In genomic region chr9:119578311-119578635, GRCm38 (mm10) we compare ENCODE assay signal across 8 mouse cellular contexts. TPM values are rescaled to one million over a fixed set of nuclear protein-coding genes. Genes with fewer than 3 reads are reported as not detected.
DNase-seq lines count a peak whose midpoint lies in the region; ATAC-seq and TF ChIP-seq lines count a peak whose summit lies in the region.

No protein-coding gene starts in this region.

- H3K9me3 ChIP-seq in lung, embryonic 16.5 days (ENCODE audit: control insufficient read depth, low read length) = no peaks in the 10 kb centered on the region
- H3K9me3 ChIP-seq in forebrain, embryonic 14.5 days (replicated peaks; ENCODE audit: control insufficient read depth, low read length) = no peaks in the 10 kb centered on the region
- no peaks in the 10 kb centered on the region for H3K9me3 ChIP-seq in limb, embryonic 13.5 days

- under 1% methylated on average over 24 of the region's 24 CpGs for WGBS in lung, embryonic 16.5 days
- WGBS in forebrain, embryonic 14.5 days = under 1% methylated on average over 24 of the region's 24 CpGs
- WGBS in limb, embryonic 13.5 days = under 1% methylated on average over 23 of the region's 24 CpGs
- 3% methylated on average over 24 of the region's 24 CpGs for WGBS in small intestine, adult 2 months

- H3K27me3 ChIP-seq in lung, embryonic 16.5 days (ENCODE audit: control insufficient read depth, insufficient read depth, low read depth, low read length) = peaks cover 57% of the 10 kb centered on the region
- H3K27me3 ChIP-seq in forebrain, embryonic 14.5 days (replicated peaks; ENCODE audit: control insufficient read depth, insufficient read depth, low read length) = peaks cover 40% of the 10 kb centered on the region
- peaks cover 90% of the 10 kb centered on the region for H3K27me3 ChIP-seq in limb, embryonic 13.5 days
- peaks cover 27% of the 10 kb centered on the region for H3K27me3 ChIP-seq in small intestine, adult 2 months (ENCODE audit: control insufficient read depth, insufficient read depth, low read length)

- H3K4me3 ChIP-seq in lung, embryonic 16.5 days (ENCODE audit: low read length) = peak overlapping the region; percentile 56
- H3K4me3 ChIP-seq in forebrain, embryonic 14.5 days (ENCODE audit: low read depth, low read length) = peak overlapping the region; percentile 55
- peak overlapping the region; percentile 56 for H3K4me3 ChIP-seq in limb, embryonic 13.5 days
- H3K4me3 ChIP-seq in small intestine, adult 2 months (ENCODE audit: low read depth, low read length) = peak overlapping the region; percentile 51

- peak overlapping the region; percentile 52 for H3K9ac ChIP-seq in lung, embryonic 16.5 days (ENCODE audit: low read length)
- peak overlapping the region; percentile 71 for H3K9ac ChIP-seq in forebrain, embryonic 14.5 days (ENCODE audit: low read length)
- H3K9ac ChIP-seq in limb, embryonic 13.5 days = peak overlapping the region; percentile 65

- peaks cover 5% of the 10 kb centered on the region for H3K4me1 ChIP-seq in lung, embryonic 16.5 days (replicated peaks; ENCODE audit: control insufficient read depth, insufficient read depth, low read length)
- H3K4me1 ChIP-seq in forebrain, embryonic 14.5 days (ENCODE audit: control insufficient read depth, insufficient read depth, low read length) = peaks cover 7% of the 10 kb centered on the region
- H3K4me1 ChIP-seq in limb, embryonic 13.5 days = peaks cover 10% of the 10 kb centered on the region
- peaks cover 4% of the 10 kb centered on the region for H3K4me1 ChIP-seq in small intestine, adult 2 months (ENCODE audit: control insufficient read depth, insufficient read depth, insufficient read length, low read length)

- DNase-seq in lung, postnatal 36 days = no peak
- no peak for DNase-seq in forebrain, embryonic 14.5 days (ENCODE audit: low spot score)
- no peak for DNase-seq in right cerebral cortex, postnatal 4 days
- DNase-seq in adrenal gland, adult 18-20 months (ENCODE audit: low spot score in 2 of 2) = no peak
- DNase-seq in layer of hippocampus, postnatal 25 days (ENCODE audit: extremely low spot score in 1 of 2, low spot score in 1 of 2) = no peak

- TF ChIP-seq CTCF in small intestine, adult 2 months (IDR thresholded peaks at IDR 0.05; ENCODE audit: extremely low read depth, insufficient read length, insufficient replicate concordance, low read depth, low read length) = no peak

- no peaks in the 10 kb centered on the region for H3K36me3 ChIP-seq in lung, embryonic 16.5 days (ENCODE audit: control insufficient read depth, insufficient read depth, low read length)
- H3K36me3 ChIP-seq in forebrain, embryonic 14.5 days (ENCODE audit: control insufficient read depth, insufficient read depth, low read length) = no peaks in the 10 kb centered on the region
- no peaks in the 10 kb centered on the region for H3K36me3 ChIP-seq in limb, embryonic 13.5 days
- no peaks in the 10 kb centered on the region for H3K36me3 ChIP-seq in small intestine, adult 2 months (ENCODE audit: control insufficient read depth, insufficient read depth, low read length)

- ATAC-seq in lung, embryonic 16.5 days (ENCODE audit: low read depth) = no peak
- peak; percentile 40 for ATAC-seq in forebrain, embryonic 14.5 days
- no peak for ATAC-seq in limb, embryonic 13.5 days (ENCODE audit: low FRiP score, low read depth)

- peak overlapping the region; percentile 83 for H3K4me2 ChIP-seq in lung, embryonic 16.5 days (ENCODE audit: low read depth, low read length)
- peak overlapping the region; percentile 98 for H3K4me2 ChIP-seq in forebrain, embryonic 14.5 days (ENCODE audit: low read length)
- peak overlapping the region; percentile 97 for H3K4me2 ChIP-seq in limb, embryonic 13.5 days (replicated peaks)

- TF ChIP-seq POLR2A in small intestine, adult 2 months (IDR thresholded peaks at IDR 0.05; ENCODE audit: low read depth, low read length) = no peak

- H3K27ac ChIP-seq in lung, embryonic 16.5 days (ENCODE audit: low read length) = no peak overlapping the region
- no peak overlapping the region for H3K27ac ChIP-seq in forebrain, embryonic 14.5 days (ENCODE audit: low read depth, low read length)
- H3K27ac ChIP-seq in limb, embryonic 13.5 days = no peak overlapping the region
- H3K27ac ChIP-seq in small intestine, adult 2 months (ENCODE audit: insufficient read depth, low read depth, low read length) = no peak overlapping the region

RNA-seq across cellular contexts. Expression of gene Scn5a, which starts 0.5 kb away (rescaled TPM):
- polyA plus RNA-seq in lung, embryonic 16.5 days (2015; fragmentation: Nextera tagmentation; extraction: Ambion mirVana) = 0.67 and 0.80 TPM in 2 replicates
- polyA plus RNA-seq in forebrain, embryonic 14.5 days (2014; fragmentation: Nextera tagmentation; extraction: Ambion mirVana) = 0.39 and 0.59 TPM in 2 replicates
- 0.05 and 0.09 TPM in 2 replicates for polyA plus RNA-seq in limb, embryonic 13.5 days (2015; fragmentation: Nextera tagmentation; extraction: Ambion mirVana)
- polyA plus RNA-seq in small intestine, adult 2 months (2012; rRNA removed) = 0.27 and 0.41 TPM in 2 replicates
- total RNA-seq in adrenal gland, adult 18-20 months (2021) = under 1 TPM; 0.06 to 0.07 TPM
- total RNA-seq in layer of hippocampus, postnatal 25 days (2021) = under 1 TPM; 0.70 to 0.89 TPM
